Mouse (Mus musculus) MEL (cell line): ENCODE results near the gene Plekhf1. TPM values are rescaled to one million over a fixed set of nuclear protein-coding genes. Genes with fewer than 3 reads are reported as not detected.
A peak's percentile ranks its signal among the peaks of the same experiment; 100 is the strongest.

Experiments used
- DNase-seq: peaks from one replicate; pipeline ENCODE4 v3.0.0; 2011; ENCODE audit warnings: low read depth, low spot score
- H3K27ac ChIP-seq: 2 replicates; pipeline ENCODE4 v1.5.1; 2012; ENCODE audit warnings: low read depth, mild to moderate bottlenecking, control low read depth, low read length, moderate library complexity; ENCODE audit not compliant: control insufficient read depth
- H3K27me3 ChIP-seq, 2 experiments: fragments of 150-350 bp in 1 of 2; sonication (generic) in 1 of 2; 2 replicates each; pipeline ENCODE4 v1.6.1; 2012; ENCODE audit warnings: low read length in 2 of 2, mild to moderate bottlenecking in 2 of 2, improper control_type of control experiment in 1 of 2, moderate library complexity in 1 of 2; ENCODE audit not compliant: insufficient read depth in 2 of 2, control insufficient read depth in 1 of 2
- H3K36me3 ChIP-seq, 2 experiments: 2 replicates each; pipeline ENCODE4 v1.6.1; 2012 to 2014; ENCODE audit warnings: low read length in 2 of 2, improper control_type of control experiment in 1 of 2, inconsistent platforms in 1 of 2, mild to moderate bottlenecking in 1 of 2; ENCODE audit not compliant: insufficient read depth in 2 of 2, control insufficient read depth in 1 of 2
- H3K4me1 ChIP-seq, 2 experiments: fragments of 150-350 bp in 1 of 2; sonication (generic) in 1 of 2; 2 replicates each; pipeline ENCODE4 v1.6.1; 2012; ENCODE audit warnings: low read length in 2 of 2, improper control_type of control experiment in 1 of 2, mild to moderate bottlenecking in 1 of 2; ENCODE audit not compliant: insufficient read depth in 2 of 2, control insufficient read depth in 1 of 2
- H3K4me3 ChIP-seq, 2 experiments: fragments of 150-350 bp in 1 of 2; sonication (generic) in 1 of 2; 2 replicates each; pipeline ENCODE4 v1.5.1; 2012; ENCODE audit warnings: low read depth in 2 of 2, low read length in 2 of 2, mild to moderate bottlenecking in 2 of 2, moderate library complexity in 2 of 2, control low read depth in 1 of 2, improper control_type of control experiment in 1 of 2; ENCODE audit not compliant: control insufficient read depth in 1 of 2, insufficient read depth in 1 of 2
- H3K79me2 ChIP-seq: 2 replicates; pipeline ENCODE4 v1.6.1; 2012; ENCODE audit warnings: mild to moderate bottlenecking, low read length, moderate library complexity; ENCODE audit not compliant: control insufficient read depth, poor library complexity, insufficient read depth
- H3K9ac ChIP-seq: 2 replicates; pipeline ENCODE4 v1.6.1; 2012; ENCODE audit warnings: low read depth, mild to moderate bottlenecking, control low read depth, low read length, moderate library complexity; ENCODE audit not compliant: control insufficient read depth, poor library complexity, severe bottlenecking
- H3K9me3 ChIP-seq: fragments of 150-350 bp; sonication (generic); replicated peaks from 2 replicates; pipeline ENCODE4 v1.6.1; 2012; ENCODE audit warnings: mild to moderate bottlenecking, low read length, improper control_type of control experiment, moderate library complexity; ENCODE audit not compliant: insufficient read depth
- CHD2 ChIP-seq: IDR thresholded peaks from 2 replicates; pipeline ENCODE4 v1.6.1; 2011; ENCODE audit warnings: low read length, improper control_type of control experiment
- CTCF ChIP-seq, 3 experiments: IDR thresholded peaks in 2 of 3; conservative IDR thresholded peaks in 1 of 3; 2 replicates each; pipeline ENCODE4 v1.5.1; 2011 to 2012; ENCODE audit warnings: low read length in 3 of 3, low read depth in 2 of 3, mild to moderate bottlenecking in 2 of 3, improper control_type of control experiment in 1 of 3, inconsistent platforms in 1 of 3, mixed read lengths in 1 of 3, moderate library complexity in 1 of 3; ENCODE audit not compliant: control insufficient read depth in 1 of 3, insufficient read depth in 1 of 3, poor library complexity in 1 of 3, severe bottlenecking in 1 of 3
- ETS1 ChIP-seq: IDR thresholded peaks from 2 replicates; pipeline ENCODE4 v1.6.1; 2012; ENCODE audit warnings: low read depth, mild to moderate bottlenecking, inconsistent platforms, low read length, improper control_type of control experiment, moderate library complexity
- GATA1 ChIP-seq: IDR thresholded peaks from 2 replicates; pipeline ENCODE4 v1.6.1; 2011; ENCODE audit warnings: low read depth, low read length, improper control_type of control experiment
- HCFC1 ChIP-seq: IDR thresholded peaks from 2 replicates; pipeline ENCODE4 v1.6.1; 2012; ENCODE audit warnings: low read depth, mild to moderate bottlenecking, inconsistent platforms, low read length, improper control_type of control experiment, moderate library complexity
- KAT2A ChIP-seq: conservative IDR thresholded peaks from 2 replicates; pipeline ENCODE4 v1.6.1; 2012; ENCODE audit warnings: low read depth, low read length, improper control_type of control experiment, inconsistent platforms
- MAZ ChIP-seq: IDR thresholded peaks from 2 replicates; pipeline ENCODE4 v1.6.1; 2012; ENCODE audit warnings: low read depth, mild to moderate bottlenecking, inconsistent platforms, low read length, improper control_type of control experiment
- MYB ChIP-seq: IDR thresholded peaks from 2 replicates; pipeline ENCODE4 v1.6.1; 2011; ENCODE audit warnings: mild to moderate bottlenecking, low read depth, low read length, improper control_type of control experiment
- MYC ChIP-seq: IDR thresholded peaks from 2 replicates; pipeline ENCODE4 v1.6.1; 2011; ENCODE audit warnings: low read depth, mild to moderate bottlenecking, low read length, improper control_type of control experiment, moderate library complexity
- POLR2A ChIP-seq, 2 experiments: IDR thresholded peaks; 2 replicates each; pipeline ENCODE4 v1.6.1; 2011 to 2012; ENCODE audit warnings: low read length in 2 of 2, mild to moderate bottlenecking in 2 of 2, control low read depth in 1 of 2, improper control_type of control experiment in 1 of 2, low read depth in 1 of 2, moderate library complexity in 1 of 2; ENCODE audit not compliant: control insufficient read depth in 1 of 2, insufficient read depth in 1 of 2, poor library complexity in 1 of 2
- POLR2AphosphoS2 ChIP-seq: IDR thresholded peaks from 2 replicates; pipeline ENCODE4 v1.6.1; 2011; ENCODE audit warnings: low read length, improper control_type of control experiment
- RAD21 ChIP-seq: IDR thresholded peaks from 2 replicates; pipeline ENCODE4 v1.6.1; 2011; ENCODE audit warnings: mild to moderate bottlenecking, low read depth, low read length, improper control_type of control experiment
- USF2 ChIP-seq, 2 experiments: IDR thresholded peaks; 2 replicates each; pipeline ENCODE4 v1.6.1; 2011 to 2012; ENCODE audit warnings: improper control_type of control experiment in 2 of 2, low read length in 2 of 2, borderline replicate concordance in 1 of 2, inconsistent platforms in 1 of 2, low read depth in 1 of 2, mild to moderate bottlenecking in 1 of 2; ENCODE audit not compliant: insufficient read depth in 1 of 2
- ZMIZ1 ChIP-seq: IDR thresholded peaks from 2 replicates; pipeline ENCODE4 v1.6.1; 2012; ENCODE audit warnings: low read depth, mild to moderate bottlenecking, inconsistent platforms, low read length, improper control_type of control experiment, moderate library complexity
- ZNF384 ChIP-seq: IDR thresholded peaks from 2 replicates; pipeline ENCODE4 v1.6.1; 2012; ENCODE audit warnings: low read depth, mild to moderate bottlenecking, inconsistent platforms, low read length, improper control_type of control experiment
- polyA plus RNA-seq, 2 experiments: library from polyadenylated mRNA; stranded (reverse) in 1 of 2; unstranded in 1 of 2; fragments of >175 nt in 1 of 2; fragments of >200 nt in 1 of 2; gene quantifications; 2 replicates each; pipeline versions ENCODE4 v1.2.1 to v1.2.4; 2012; ENCODE audit warnings: low replicate concordance in 2 of 2, low read depth in 1 of 2; ENCODE audit not compliant: insufficient read length in 2 of 2, insufficient read depth in 1 of 2, missing spikeins in 1 of 2
- total RNA-seq: library from RNA; depleted of rRNA; stranded (reverse); fragments of 300-350 nt; gene quantifications from 2 replicates; pipeline ENCODE4 v1.2.3, GENCODE M21; 2012

Plekhf1 gene
- total and polyA plus RNA-seq, 3 experiments, result 0.89 to 1.7 TPM; not detected in 1

DNA sequence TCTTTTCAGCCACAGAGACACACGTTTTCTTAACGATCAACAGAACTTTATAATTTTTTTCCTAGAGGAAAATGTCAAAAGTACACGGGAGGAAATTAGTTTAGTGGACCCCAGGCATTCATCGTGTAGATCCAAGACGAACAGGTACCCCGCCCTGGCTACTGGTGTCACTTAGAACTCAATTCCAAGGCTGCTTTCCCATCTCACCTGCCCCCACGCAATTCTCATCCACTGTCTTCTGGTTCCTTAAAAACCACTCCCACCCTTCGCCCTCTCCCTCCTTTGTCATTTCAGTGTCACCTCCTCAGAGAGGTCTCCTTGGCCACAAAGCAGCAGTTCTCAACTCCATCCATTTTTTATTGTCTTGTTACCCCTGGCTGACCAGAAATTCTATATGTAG lies 513 bp upstream of the Plekhf1 start:
- DNase-seq, result no peak
- Histone ChIP-seq H3K9me3 (no peaks in the 10 kb centered on the region), H3K36me3 (no peaks in the 10 kb centered on the region; a peak in 1 of 4 replicates), H3K4me1 (peaks cover 0 to 9% of the 10 kb centered on the region in 2 experiments; a peak in 1 of 4 replicates), H3K4me3 (peak overlapping the region; percentile 55 to 76), H3K27me3 (peaks cover 0 to 8% of the 10 kb centered on the region in 2 experiments; a peak in 3 of 4 replicates), H3K27ac (no peak overlapping the region), H3K9ac (peak overlapping the region; percentile 63), H3K79me2 (no peaks in the 10 kb centered on the region; the same call in 1 of the 2 replicates)
- TF ChIP-seq GATA1 (no peak), HCFC1 (no peak), RAD21 (no peak), USF2 (IDR thresholded peaks at IDR 0.05; ENCODE audit: borderline replicate concordance in 1 of 2, insufficient read depth in 1 of 2, low read depth in 1 of 2, low read length in 2 of 2) (no peak), MYC (no peak), MYB (no peak), KAT2A (no peak)

- peaks cover 0 to 6% of the 10 kb centered on the region in 2 experiments; a peak in 2 of 4 replicates for H3K27me3 ChIP-seq
- no peaks in the 10 kb centered on the region; a peak in 1 of 4 replicates for H3K36me3 ChIP-seq
- peak overlapping the region; percentile 76 to 86 for H3K4me3 ChIP-seq
- H3K79me2 ChIP-seq, result no peaks in the 10 kb centered on the region; the same call in 1 of the 2 replicates
- H3K27ac ChIP-seq, result no peak overlapping the region; the same call in 1 of the 2 replicates
- TF ChIP-seq CHD2, result no peak
- no peak for TF ChIP-seq POLR2AphosphoS2
- TF ChIP-seq MAZ, result 0 out of 2 replicates have a peak, but pooled peaks have one; percentile 30
- TF ChIP-seq CTCF (IDR thresholded peaks at IDR 0.05 in 2 of 3, conservative IDR thresholded peaks at IDR 0.05 in 1 of 3; ENCODE audit: control insufficient read depth in 1 of 3, insufficient read depth in 1 of 3, low read depth in 2 of 3, low read length in 3 of 3, poor library complexity in 1 of 3, severe bottlenecking in 1 of 3), result peak in 1 of 3 experiments; percentile 0; a peak in 1 of 6 replicates
- TF ChIP-seq ZMIZ1, result no peak
- no peak for TF ChIP-seq GATA1
- 0 out of 4 replicates have a peak, but pooled peaks of 1 of the 2 experiments have one; percentile 45 for TF ChIP-seq POLR2A (IDR thresholded peaks at IDR 0.05; ENCODE audit: control insufficient read depth in 1 of 2, insufficient read depth in 1 of 2, low read depth in 1 of 2, low read length in 2 of 2, poor library complexity in 1 of 2)
- TF ChIP-seq ETS1, result no peak
- no peak for TF ChIP-seq ZNF384
- no peaks in the 10 kb centered on the region for H3K9me3 ChIP-seq
- peak; percentile 71 for DNase-seq
- peak overlapping the region; percentile 75 for H3K9ac ChIP-seq
- peaks cover 0 to 9% of the 10 kb centered on the region in 2 experiments; a peak in 1 of 4 replicates for H3K4me1 ChIP-seq
These were observed 476 bp downstream of the Plekhf1 start for GRCm38 (mm10) chr7:38227181-38227899.
